Mouse (Mus musculus): ENCODE measurements around the gene Dcun1d1. TPM values are rescaled to one million over a fixed set of nuclear protein-coding genes. Genes with fewer than 3 reads are reported as not detected.

Dcun1d1 gene
- polyA plus RNA-seq, 1 experiment from 2014 or later: 105 TPM

DNA sequence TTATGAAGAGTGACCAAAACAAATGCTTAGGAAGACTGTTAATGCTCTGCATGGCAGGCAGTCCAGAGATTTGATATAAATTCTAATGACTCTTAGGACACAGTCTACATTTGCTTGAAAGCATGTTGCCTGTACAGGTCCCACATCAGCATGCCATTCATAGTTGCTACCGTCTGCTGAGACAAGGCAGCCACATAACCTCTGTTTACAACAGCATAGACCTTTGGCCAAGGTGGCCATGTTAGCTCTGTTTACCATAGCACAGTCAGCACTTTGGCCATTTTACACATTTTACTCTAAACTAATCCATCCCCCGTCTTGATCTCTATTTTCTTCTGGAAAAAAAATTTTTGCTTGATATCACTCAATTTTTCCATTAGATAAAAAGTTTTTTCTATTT is 47.7 kb downstream of the Dcun1d1 start:
- Histone ChIP-seq H3K9ac (ENCODE audit: low read length) (no peak overlapping the region), H3K4me3 (ENCODE audit: low read depth, low read length) (no peak overlapping the region), H3K27ac (ENCODE audit: low read depth, low read length) (no peak overlapping the region), H3K4me1 (ENCODE audit: control insufficient read depth, insufficient read depth, low read length) (no peaks in the 10 kb centered on the region), H3K4me2 (no peak overlapping the region), H3K27me3 (ENCODE audit: control insufficient read depth, insufficient read depth, low read length) (no peaks in the 10 kb centered on the region), H3K36me3 (ENCODE audit: control insufficient read depth, insufficient read depth, low read length) (peaks cover 4% of the 10 kb centered on the region; the same call in 1 of the 2 replicates), H3K9me3 (ENCODE audit: control insufficient read depth, low read length) (no peaks in the 10 kb centered on the region)
- DNase-seq (ENCODE audit: low spot score, missing footprints): no peak
- WGBS: 93% methylated on average over 2 of the region's 2 CpGs
- no peak for ATAC-seq (ENCODE audit: low FRiP score)

DNA sequence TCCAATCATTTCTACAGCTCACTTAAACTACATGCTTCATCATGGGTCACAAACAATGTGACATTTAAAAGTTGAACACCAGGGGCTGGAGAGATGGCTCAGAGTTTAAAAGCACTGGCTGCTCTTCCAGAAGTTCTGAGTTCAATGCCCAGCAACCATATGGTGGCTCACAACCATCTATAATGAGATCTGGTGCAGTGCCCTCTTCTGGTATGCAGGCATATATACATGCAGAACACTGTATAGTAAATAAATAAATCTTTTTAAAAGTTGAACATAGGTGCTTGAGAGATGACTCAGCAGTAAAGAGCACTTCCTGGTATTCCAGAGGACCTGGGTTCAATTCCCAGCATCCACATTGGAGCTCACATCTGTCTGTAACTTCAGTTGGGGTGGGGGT is 54.0 kb downstream of the Dcun1d1 start:
- H3K27me3 ChIP-seq (ENCODE audit: control insufficient read depth, insufficient read depth, low read length): no peaks in the 10 kb centered on the region
- ATAC-seq (ENCODE audit: low FRiP score) (no peak), DNase-seq (ENCODE audit: low spot score, missing footprints) (no peak)
- no peaks in the 10 kb centered on the region for H3K4me1 ChIP-seq (ENCODE audit: control insufficient read depth, insufficient read depth, low read length)
- H3K9ac ChIP-seq (ENCODE audit: low read length): no peak overlapping the region
- H3K4me2 ChIP-seq: no peak overlapping the region
- H3K9me3 ChIP-seq (ENCODE audit: control insufficient read depth, low read length): no peaks in the 10 kb centered on the region
- H3K4me3 ChIP-seq (ENCODE audit: low read depth, low read length): no peak overlapping the region
- no peak overlapping the region for H3K27ac ChIP-seq (ENCODE audit: low read depth, low read length)
- H3K36me3 ChIP-seq (ENCODE audit: control insufficient read depth, insufficient read depth, low read length): no peaks in the 10 kb centered on the region

DNA sequence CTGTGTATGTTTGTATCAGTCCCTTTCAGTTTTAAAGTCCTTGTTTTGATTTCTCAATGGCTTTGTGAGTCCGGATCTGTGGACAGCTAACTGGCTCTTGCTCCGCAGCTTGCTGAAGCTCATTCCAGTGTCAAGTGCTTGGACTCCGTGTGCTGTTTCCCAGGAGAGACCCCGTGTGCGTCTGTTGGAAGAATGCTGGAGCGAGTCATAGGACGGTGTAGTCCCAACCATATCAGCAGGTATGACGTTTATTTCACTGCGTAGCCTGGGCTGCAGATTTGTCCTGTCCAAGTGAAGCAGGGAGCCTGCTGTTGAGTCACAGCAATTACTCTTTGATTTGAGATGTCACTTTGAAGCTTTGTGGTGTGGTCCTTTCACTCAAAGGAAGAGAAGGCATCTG is 87.9 kb downstream of the Dcun1d1 start:
- H3K36me3 ChIP-seq (ENCODE audit: control insufficient read depth, insufficient read depth, low read length): no peaks in the 10 kb centered on the region
- no peak overlapping the region for H3K4me2 ChIP-seq
- H3K27me3 ChIP-seq (ENCODE audit: control insufficient read depth, insufficient read depth, low read length): no peaks in the 10 kb centered on the region
- H3K4me3 ChIP-seq (ENCODE audit: low read depth, low read length): no peak overlapping the region
- no peak overlapping the region for H3K9ac ChIP-seq (ENCODE audit: low read length)
- no peak for ATAC-seq (ENCODE audit: low FRiP score)
- 93% methylated on average over 9 of the region's 9 CpGs for WGBS
- no peaks in the 10 kb centered on the region for H3K9me3 ChIP-seq (ENCODE audit: control insufficient read depth, low read length)
- no peak overlapping the region for H3K27ac ChIP-seq (ENCODE audit: low read depth, low read length)
- no peaks in the 10 kb centered on the region for H3K4me1 ChIP-seq (ENCODE audit: control insufficient read depth, insufficient read depth, low read length)
- no peak for DNase-seq (ENCODE audit: low spot score, missing footprints)

Other genes starting within 250 kb of the Dcun1d1 start
- 30.3 and 33.0 TPM in 2 replicates for gene Atp11b, start 183.3 kb downstream of the Dcun1d1 start, polyA plus RNA-seq (2014; fragmentation: Nextera tagmentation; extraction: Ambion mirVana)
- 29.1 and 31.8 TPM in 2 replicates for gene Mccc1, start 63.2 kb upstream of the Dcun1d1 start, polyA plus RNA-seq (2014; fragmentation: Nextera tagmentation; extraction: Ambion mirVana)
- not detected in 2 replicates for gene Ccdc144b, start 116.1 kb upstream of the Dcun1d1 start, polyA plus RNA-seq (2014; fragmentation: Nextera tagmentation; extraction: Ambion mirVana)
- 92.8 and 98.0 TPM in 2 replicates for gene Acad9, start 128.5 kb upstream of the Dcun1d1 start, polyA plus RNA-seq (2014; fragmentation: Nextera tagmentation; extraction: Ambion mirVana)
- gene D3Ertd254e, start 213.6 kb upstream of the Dcun1d1 start, polyA plus RNA-seq (2014; fragmentation: Nextera tagmentation; extraction: Ambion mirVana): 9.3 and 10.6 TPM in 2 replicates

Data from midbrain, embryonic 11.5 days (tissue).